Mouse (Mus musculus): ENCODE results near the gene A730071L15Rik. TPM values are rescaled to one million over a fixed set of nuclear protein-coding genes. Genes with fewer than 3 reads are reported as not detected.
A peak's percentile ranks its signal among the peaks of the same experiment; 100 is the strongest.

The A730071L15Rik gene
- polyA plus RNA-seq, 1 experiment, result 0.74 TPM

DNA sequence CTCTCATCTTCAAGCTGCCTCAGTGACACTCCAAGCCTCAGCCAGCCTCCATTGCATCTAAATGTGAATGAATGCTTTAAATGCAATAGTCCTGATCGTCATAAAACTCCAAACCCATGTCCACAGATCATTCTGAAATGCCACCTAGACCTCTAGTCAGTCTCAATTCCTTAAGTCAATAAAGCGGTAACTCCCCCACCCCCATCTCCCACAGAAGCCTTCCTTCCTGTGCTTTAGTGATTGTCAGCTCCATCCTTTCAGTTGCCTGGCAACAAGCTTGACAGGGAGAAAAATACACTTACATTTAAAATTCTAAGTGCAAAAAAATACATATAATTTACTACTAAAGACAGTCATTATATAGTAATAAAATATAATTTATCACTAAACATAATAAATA lies 16.6 kb upstream of the A730071L15Rik start:
- Histone ChIP-seq H3K4me3 (ENCODE audit: control insufficient read depth, low read depth, low read length) (peak overlapping the region; percentile 79), H3K36me3 (ENCODE audit: control insufficient read depth, insufficient read depth, low read length) (no peaks in the 10 kb centered on the region), H3K27ac (ENCODE audit: control insufficient read depth, insufficient read depth, low read depth, low read length) (no peak overlapping the region), H3K27me3 (ENCODE audit: control insufficient read depth, insufficient read depth, low read length) (no peaks in the 10 kb centered on the region), H3K4me1 (ENCODE audit: control insufficient read depth, insufficient read depth, low read length) (0 out of 2 replicates have a peak, but pooled peaks cover 2% of the 10 kb centered on the region)
- no peak for TF ChIP-seq POLR2A (IDR thresholded peaks at IDR 0.05; ENCODE audit: control insufficient read depth, low read depth, low read length)
- TF ChIP-seq CTCF (IDR thresholded peaks at IDR 0.05; ENCODE audit: control insufficient read depth, insufficient read depth, insufficient replicate concordance, low read depth, low read length), result no peak

DNA sequence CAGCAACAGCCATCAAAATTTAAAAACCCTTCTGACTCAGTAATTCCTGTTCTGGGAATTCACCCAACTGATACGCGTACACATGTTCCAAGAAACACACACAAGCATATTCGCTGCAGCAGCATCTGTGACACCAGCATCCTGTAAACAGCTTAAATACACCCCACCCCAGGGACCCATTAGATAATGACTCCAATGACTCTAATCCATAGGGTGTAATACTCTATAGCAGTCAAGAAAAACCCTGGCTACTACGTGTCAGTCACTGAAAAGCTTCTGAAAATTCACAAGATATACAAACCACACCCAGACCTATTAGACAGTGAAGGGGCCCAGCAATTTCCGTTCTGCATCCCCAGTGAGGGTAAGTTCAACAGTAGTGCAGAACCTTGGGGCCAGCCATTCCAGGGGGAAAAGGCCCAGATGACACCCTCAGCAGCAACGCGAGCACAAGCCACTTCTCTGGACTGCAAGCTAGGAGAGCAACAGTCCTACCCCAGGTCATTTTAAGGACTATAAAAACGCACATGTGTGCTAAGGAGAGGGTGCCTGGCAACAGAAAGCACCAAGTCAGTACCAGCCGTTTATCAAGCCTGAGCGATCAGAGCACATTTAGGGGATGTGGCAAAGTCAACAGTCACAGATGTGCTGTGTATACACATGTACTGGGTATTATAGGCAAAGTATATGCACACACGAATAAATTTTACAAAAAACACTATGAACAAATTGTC lies 15.5 kb upstream of the A730071L15Rik start:
- Histone ChIP-seq H3K36me3 (ENCODE audit: control insufficient read depth, insufficient read depth, low read length) (no peaks in the 10 kb centered on the region), H3K4me3 (ENCODE audit: control insufficient read depth, low read depth, low read length) (no peak overlapping the region), H3K27ac (ENCODE audit: control insufficient read depth, insufficient read depth, low read depth, low read length) (no peak overlapping the region), H3K4me1 (ENCODE audit: control insufficient read depth, insufficient read depth, low read length) (0 out of 2 replicates have a peak, but pooled peaks cover 2% of the 10 kb centered on the region), H3K27me3 (ENCODE audit: control insufficient read depth, insufficient read depth, low read length) (no peaks in the 10 kb centered on the region)
- no peak for TF ChIP-seq CTCF (IDR thresholded peaks at IDR 0.05; ENCODE audit: control insufficient read depth, insufficient read depth, insufficient replicate concordance, low read depth, low read length)
- TF ChIP-seq POLR2A (IDR thresholded peaks at IDR 0.05; ENCODE audit: control insufficient read depth, low read depth, low read length), result no peak

DNA sequence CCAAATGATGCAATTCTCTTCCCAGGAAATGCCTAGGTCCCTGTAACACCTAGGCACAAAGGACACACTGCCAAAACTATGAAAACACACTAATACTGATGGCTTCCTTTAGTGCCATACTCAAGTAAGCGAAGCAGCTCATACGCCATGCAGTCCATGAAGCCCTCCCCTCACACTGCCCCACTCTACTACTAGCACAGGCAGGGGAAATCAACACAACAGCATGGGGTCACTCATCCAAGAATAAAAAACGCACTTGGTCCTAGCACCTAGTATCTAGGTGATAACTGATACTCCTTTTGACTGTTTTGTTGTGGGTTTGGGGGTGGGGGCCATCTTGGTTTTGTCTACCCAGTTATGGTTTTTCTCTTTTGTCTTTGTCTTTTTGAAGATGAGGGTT lies 12.4 kb upstream of the A730071L15Rik start:
- Histone ChIP-seq H3K4me3 (ENCODE audit: control insufficient read depth, low read depth, low read length) (no peak overlapping the region), H3K4me1 (ENCODE audit: control insufficient read depth, insufficient read depth, low read length) (0 out of 2 replicates have a peak, but pooled peaks cover 2% of the 10 kb centered on the region), H3K27me3 (ENCODE audit: control insufficient read depth, insufficient read depth, low read length) (no peaks in the 10 kb centered on the region), H3K36me3 (ENCODE audit: control insufficient read depth, insufficient read depth, low read length) (no peaks in the 10 kb centered on the region), H3K27ac (ENCODE audit: control insufficient read depth, insufficient read depth, low read depth, low read length) (no peak overlapping the region)
- TF ChIP-seq CTCF (IDR thresholded peaks at IDR 0.05; ENCODE audit: control insufficient read depth, insufficient read depth, insufficient replicate concordance, low read depth, low read length) (no peak), POLR2A (IDR thresholded peaks at IDR 0.05; ENCODE audit: control insufficient read depth, low read depth, low read length) (no peak)

DNA sequence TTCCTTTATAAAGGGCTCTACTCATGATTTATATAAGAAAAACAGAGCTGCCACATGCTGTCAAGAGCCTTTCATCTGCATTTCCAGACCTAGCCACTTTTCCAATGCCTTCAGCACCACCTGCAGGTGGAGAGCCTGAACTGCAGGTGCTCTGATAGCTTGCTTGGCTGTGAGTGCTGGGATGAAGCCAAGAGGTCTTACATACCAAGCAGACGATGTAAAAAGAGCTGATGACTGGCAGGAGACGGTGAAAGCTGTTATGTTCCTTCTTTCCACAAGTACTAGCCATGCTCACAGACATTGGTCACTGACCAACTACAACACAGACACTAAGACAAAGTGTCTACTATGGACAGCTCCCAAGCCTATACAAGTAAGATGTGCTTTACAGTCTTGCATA lies 12.0 kb upstream of the A730071L15Rik start:
- H3K36me3 ChIP-seq (ENCODE audit: control insufficient read depth, insufficient read depth, low read length), result no peaks in the 10 kb centered on the region

DNA sequence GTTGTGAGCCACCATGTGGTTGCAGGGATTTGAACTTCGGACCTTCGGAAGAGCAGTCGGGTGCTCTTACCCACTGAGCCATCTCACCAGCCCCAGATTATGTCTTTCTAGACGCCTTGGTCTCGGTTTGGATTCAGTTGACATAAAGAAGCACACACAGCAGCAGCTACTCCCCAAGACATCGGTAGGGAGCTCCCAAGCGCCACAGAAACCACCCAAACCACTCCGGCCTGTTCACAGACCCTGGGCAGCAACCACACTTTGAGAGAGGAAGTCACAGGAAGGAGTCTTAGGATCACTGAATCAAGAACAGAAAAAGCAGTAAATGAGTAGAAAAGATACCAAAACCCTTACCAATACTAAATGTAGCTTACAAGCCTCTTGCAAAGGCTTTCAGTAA lies 3.0 kb upstream of the A730071L15Rik start:
- Histone ChIP-seq H3K36me3 (ENCODE audit: control insufficient read depth, insufficient read depth, low read length) (no peaks in the 10 kb centered on the region), H3K4me3 (ENCODE audit: control insufficient read depth, low read depth, low read length) (no peak overlapping the region), H3K27me3 (ENCODE audit: control insufficient read depth, insufficient read depth, low read length) (no peaks in the 10 kb centered on the region), H3K4me1 (ENCODE audit: control insufficient read depth, insufficient read depth, low read length) (no peaks in the 10 kb centered on the region; the same call in 1 of the 2 replicates), H3K27ac (ENCODE audit: control insufficient read depth, insufficient read depth, low read depth, low read length) (no peak overlapping the region)
- TF ChIP-seq POLR2A (IDR thresholded peaks at IDR 0.05; ENCODE audit: control insufficient read depth, low read depth, low read length) (no peak), CTCF (IDR thresholded peaks at IDR 0.05; ENCODE audit: control insufficient read depth, insufficient read depth, insufficient replicate concordance, low read depth, low read length) (no peak)

More for the DNA sequence above, 12.0 kb upstream of the A730071L15Rik start:
- Histone ChIP-seq H3K4me3 (ENCODE audit: control insufficient read depth, low read depth, low read length) (no peak overlapping the region), H3K4me1 (ENCODE audit: control insufficient read depth, insufficient read depth, low read length) (0 out of 2 replicates have a peak, but pooled peaks cover 2% of the 10 kb centered on the region), H3K27me3 (ENCODE audit: control insufficient read depth, insufficient read depth, low read length) (no peaks in the 10 kb centered on the region), H3K27ac (ENCODE audit: control insufficient read depth, insufficient read depth, low read depth, low read length) (no peak overlapping the region)
- TF ChIP-seq CTCF (IDR thresholded peaks at IDR 0.05; ENCODE audit: control insufficient read depth, insufficient read depth, insufficient replicate concordance, low read depth, low read length) (peak; percentile 91; the same call in 1 of the 2 replicates), POLR2A (IDR thresholded peaks at IDR 0.05; ENCODE audit: control insufficient read depth, low read depth, low read length) (no peak)

DNA sequence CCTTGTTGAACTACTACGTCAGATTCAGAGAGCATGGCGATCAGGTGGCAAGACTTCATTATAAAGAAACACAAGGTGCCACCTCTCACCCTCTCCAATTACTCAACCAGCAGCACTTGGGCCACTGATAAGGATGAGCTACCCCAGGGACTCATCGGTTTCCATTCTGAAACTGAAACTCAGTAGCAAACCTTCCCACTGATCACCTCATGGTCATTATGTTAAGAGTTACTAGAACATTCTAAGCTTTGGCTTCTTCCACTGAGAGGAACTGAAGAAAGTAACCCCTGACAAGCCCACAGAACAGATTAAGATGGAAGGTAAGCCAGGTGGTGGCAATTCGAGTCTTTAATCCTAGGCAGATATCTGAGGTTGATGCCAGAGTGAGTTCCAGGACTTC lies 1.4 kb upstream of the A730071L15Rik start:
- peak overlapping the region; percentile 63 for H3K4me3 ChIP-seq (ENCODE audit: control insufficient read depth, low read depth, low read length)
- no peaks in the 10 kb centered on the region for H3K27me3 ChIP-seq (ENCODE audit: control insufficient read depth, insufficient read depth, low read length)
- TF ChIP-seq CTCF (IDR thresholded peaks at IDR 0.05; ENCODE audit: control insufficient read depth, insufficient read depth, insufficient replicate concordance, low read depth, low read length) (no peak), POLR2A (IDR thresholded peaks at IDR 0.05; ENCODE audit: control insufficient read depth, low read depth, low read length) (no peak)
- H3K27ac ChIP-seq (ENCODE audit: control insufficient read depth, insufficient read depth, low read depth, low read length), result no peak overlapping the region
- H3K36me3 ChIP-seq (ENCODE audit: control insufficient read depth, insufficient read depth, low read length), result no peaks in the 10 kb centered on the region
- no peaks in the 10 kb centered on the region; the same call in 1 of the 2 replicates for H3K4me1 ChIP-seq (ENCODE audit: control insufficient read depth, insufficient read depth, low read length)

DNA sequence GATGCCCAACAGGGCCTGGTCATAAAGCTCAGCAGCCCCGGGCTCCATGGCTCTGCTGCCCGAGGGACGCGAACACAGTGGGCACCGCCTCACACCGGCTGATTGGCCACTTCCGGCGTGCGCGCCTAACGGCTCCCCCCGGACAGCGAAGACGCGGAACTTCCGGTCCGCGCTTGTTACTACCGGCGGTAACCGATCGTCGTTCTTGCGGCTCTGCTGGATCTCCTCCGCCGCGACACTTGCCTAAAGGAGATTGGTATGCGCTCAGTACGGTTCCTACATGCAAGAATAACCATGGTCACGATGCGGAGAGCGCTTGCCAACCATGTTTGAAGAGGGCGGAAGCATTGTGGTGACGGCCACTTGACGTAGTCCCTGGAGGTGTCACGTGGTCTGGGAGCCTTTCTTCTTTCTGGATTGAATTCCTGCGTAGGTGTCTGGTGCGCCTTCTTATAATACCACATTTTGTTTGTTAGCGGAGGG lies 299 bp downstream of the A730071L15Rik start, which contains the start of gene Nudcd3:
TSS of gene Nudcd3 (minus strand) at position 329 of the 483 bp plus-strand sequence.
- no peaks in the 10 kb centered on the region; the same call in 1 of the 2 replicates for H3K4me1 ChIP-seq (ENCODE audit: control insufficient read depth, insufficient read depth, low read length)
- H3K27me3 ChIP-seq (ENCODE audit: control insufficient read depth, insufficient read depth, low read length), result no peaks in the 10 kb centered on the region
- peak within 1 kb of the TSS; percentile 93 for H3K4me3 ChIP-seq (ENCODE audit: control insufficient read depth, low read depth, low read length)
- H3K27ac ChIP-seq (ENCODE audit: control insufficient read depth, insufficient read depth, low read depth, low read length), result peak within 1 kb of the TSS; percentile 97
- TF ChIP-seq POLR2A (IDR thresholded peaks at IDR 0.05; ENCODE audit: control insufficient read depth, low read depth, low read length) (peak; percentile 85), CTCF (IDR thresholded peaks at IDR 0.05; ENCODE audit: control insufficient read depth, insufficient read depth, insufficient replicate concordance, low read depth, low read length) (no peak)
- H3K36me3 ChIP-seq (ENCODE audit: control insufficient read depth, insufficient read depth, low read length), result no peaks in the 10 kb centered on the region

Measured in testis, adult 2 months (tissue).